Mouse (Mus musculus): ENCODE measurements around the gene Tspan18. TPM values are rescaled to one million over a fixed set of nuclear protein-coding genes. Genes with fewer than 3 reads are reported as not detected.

The Tspan18 gene
- 4.6 TPM for polyA plus RNA-seq (2015; fragmentation: Illumina TruSeq; extraction: RNeasy Lipid Tissue Mini Kit (QIAGEN cat#74804); ENCODE audit: low read depth, low replicate concordance)

DNA sequence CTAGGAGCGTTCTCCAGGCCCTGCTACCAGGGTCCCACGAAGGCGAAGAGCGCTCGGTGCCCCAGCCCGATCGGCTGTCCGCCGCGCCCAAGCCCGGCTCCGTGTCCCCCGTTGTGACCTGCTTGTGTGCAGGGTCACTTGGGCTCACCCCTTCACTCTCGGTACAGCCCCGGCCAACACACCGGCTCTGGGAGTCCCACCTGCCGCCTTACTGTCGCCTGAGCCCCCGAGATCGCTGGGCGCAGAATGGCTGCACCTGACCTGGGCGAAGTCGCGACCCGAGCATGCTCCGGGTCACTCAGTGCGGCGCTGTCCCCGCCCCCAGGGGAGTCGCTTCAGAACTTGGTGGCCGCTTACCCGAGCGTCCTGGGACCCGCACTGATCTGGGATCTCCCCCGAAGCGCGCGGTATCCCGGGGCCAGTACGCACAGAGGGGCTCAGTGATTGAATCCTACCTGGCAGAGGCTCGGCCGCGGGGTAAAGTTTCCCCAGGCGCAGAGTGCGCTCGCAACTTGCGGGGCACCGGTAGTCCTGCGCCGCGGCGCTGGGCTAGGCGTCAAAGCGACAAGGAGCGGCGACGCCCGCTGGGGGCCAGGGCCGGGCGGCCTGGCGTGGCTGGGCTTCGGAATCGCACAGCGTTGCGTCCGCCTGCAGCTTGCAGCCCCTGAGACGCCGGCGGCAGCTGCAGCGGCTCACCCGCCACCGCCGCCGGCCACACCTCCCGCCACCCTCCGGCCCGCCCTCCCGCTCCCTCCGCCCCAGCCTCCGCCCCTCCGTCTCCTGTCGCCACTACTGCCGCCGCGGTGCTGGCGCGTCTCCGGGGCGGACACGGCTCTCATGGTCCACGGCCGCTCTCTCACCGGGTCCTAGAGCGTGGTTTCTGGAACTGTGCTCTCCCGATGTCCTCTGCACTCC lies at the start of gene Tspan18:
Gene Tspan18, minus strand, starts transcription at position 689 of the 915 bp plus-strand sequence.

DNA sequence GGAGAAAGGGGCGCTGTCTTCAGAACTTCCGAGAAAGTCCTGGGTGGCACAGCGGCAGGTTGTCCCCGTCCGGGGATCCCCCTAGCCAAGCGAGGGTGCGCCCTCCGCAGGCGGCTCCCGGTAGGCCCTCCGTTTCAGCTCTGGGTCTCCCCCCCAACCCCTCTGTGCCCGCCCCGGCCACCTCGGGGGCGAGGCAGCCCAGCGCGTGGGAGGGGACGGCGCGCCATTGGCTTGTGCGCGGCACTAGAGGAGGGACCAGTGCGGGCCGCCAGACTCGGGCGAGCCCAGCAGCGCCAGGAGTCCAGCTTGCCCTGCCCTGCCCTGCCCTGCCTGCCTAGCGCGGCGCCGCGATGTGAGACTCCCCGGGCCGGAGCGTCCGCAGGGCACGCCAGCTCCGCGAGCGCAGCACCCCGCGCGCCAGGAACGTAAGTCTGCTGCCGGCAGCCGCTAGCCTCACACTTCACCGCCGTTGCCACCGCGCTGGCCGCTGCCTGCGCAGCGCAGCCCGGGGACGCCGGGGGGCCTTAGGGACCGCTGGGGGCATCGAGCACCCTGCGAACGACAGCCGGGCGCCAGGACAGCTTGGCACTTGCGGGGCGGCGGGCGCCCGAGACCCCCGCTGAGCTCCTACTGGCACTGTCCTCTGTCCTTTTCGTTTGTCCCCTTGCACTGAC lies 146.8 kb downstream of the Tspan18 start, which contains the start of gene Trp53i11:
Gene Trp53i11, plus strand, starts transcription at position 226 of the 674 bp plus-strand sequence.

Other genes starting within 250 kb of the Tspan18 start
- 53.0 TPM for gene Trp53i11, start 147.0 kb downstream of the Tspan18 start, polyA plus RNA-seq (2015; fragmentation: Illumina TruSeq; extraction: RNeasy Lipid Tissue Mini Kit (QIAGEN cat#74804); ENCODE audit: low read depth, low replicate concordance)
- gene Cd82, start 128.6 kb upstream of the Tspan18 start, polyA plus RNA-seq (2015; fragmentation: Illumina TruSeq; extraction: RNeasy Lipid Tissue Mini Kit (QIAGEN cat#74804); ENCODE audit: low read depth, low replicate concordance): 33.4 TPM
- not detected for gene Gm10803, start 226.1 kb upstream of the Tspan18 start, polyA plus RNA-seq (2015; fragmentation: Illumina TruSeq; extraction: RNeasy Lipid Tissue Mini Kit (QIAGEN cat#74804); ENCODE audit: low read depth, low replicate concordance)

Measured in brain, adult 10 weeks (tissue).